Mouse (Mus musculus): ENCODE measurements around the gene Gm28038.

Gm28038 gene

GRCm38 (mm10) chr2:30349196-30349595 is 68.4 kb downstream of the Gm28038 start:
- DNase-seq (ENCODE audit: low spot score in 2 of 2) = no peak
